Mouse (Mus musculus) erythroblast, embryonic 14.5 days (primary cell): ENCODE measurements at regions not wholly inside any gene's neighbourhood (a gene's known extent, or its start where the extent isn't known, plus 50 kb on each side); places are given as distances from the start of the nearest gene placed in this dataset.

Experiments
- GATA1 ChIP-seq: IDR thresholded peaks from 2 replicates; pipeline ENCODE4 v1.6.1; 2012; ENCODE audit warnings: low read length, inconsistent platforms, mixed read lengths
- TAL1 ChIP-seq: IDR thresholded peaks from 3 replicates; pipeline ENCODE4 v1.6.1; 2012; ENCODE audit warnings: low read length, inconsistent platforms, mixed read lengths

- no peak for TF ChIP-seq TAL1
- TF ChIP-seq GATA1 = no peak
Measured at GRCm38 (mm10) chr14:76223036-76223650, 112.5 kb downstream of the Nufip1 start.
